Mouse (Mus musculus) intestine, embryonic 16.5 days (tissue): ENCODE data around the gene Ptgr2. TPM values are rescaled to one million over a fixed set of nuclear protein-coding genes. Genes with fewer than 3 reads are reported as not detected.
"Not testable (repeated sequence)": the region's sequence is repeated elsewhere in the genome, so short reads cannot be mapped to it uniquely, and the experiment has no call there.

Experiments used
- ATAC-seq: fragments of 200-750 bp; cut with Nextera tagmentation; 2 replicates; pipeline ENCODE4 v1.8.0; 2017; ENCODE audit warnings: moderate TSS enrichment, moderate library complexity
- H3K27ac ChIP-seq: fragments of 300-500 bp; sonication (generic); 2 replicates; pipeline ENCODE4 v1.5.1; 2014; ENCODE audit warnings: mild to moderate bottlenecking, low read length
- H3K27me3 ChIP-seq: fragments of 300-500 bp; sonication (generic); replicated peaks from 2 replicates; pipeline ENCODE4 v1.6.1; 2014; ENCODE audit warnings: low read length, control low read depth, mixed read lengths; ENCODE audit not compliant: control insufficient read depth, insufficient read depth
- H3K36me3 ChIP-seq: fragments of 300-500 bp; sonication (generic); 2 replicates; pipeline ENCODE4 v1.6.1; 2014; ENCODE audit warnings: low read length, control low read depth; ENCODE audit not compliant: control insufficient read depth, insufficient read depth
- H3K4me1 ChIP-seq: fragments of 300-500 bp; sonication (generic); 2 replicates; pipeline ENCODE4 v1.6.1; 2014; ENCODE audit warnings: low read length, control low read depth, mixed read lengths; ENCODE audit not compliant: control insufficient read depth, insufficient read depth
- H3K4me2 ChIP-seq: fragments of 300-500 bp; sonication (generic); 2 replicates; pipeline ENCODE4 v1.6.1; 2014; ENCODE audit warnings: low read depth, low read length, control low read depth
- H3K4me3 ChIP-seq: fragments of 300-500 bp; sonication (generic); 2 replicates; pipeline ENCODE4 v1.5.1; 2014; ENCODE audit warnings: mild to moderate bottlenecking, low read length
- H3K9ac ChIP-seq: fragments of 300-500 bp; sonication (generic); 2 replicates; pipeline ENCODE4 v1.6.1; 2014; ENCODE audit warnings: low read depth, low read length
- H3K9me3 ChIP-seq: fragments of 300-500 bp; sonication (generic); 2 replicates; pipeline ENCODE4 v1.6.1; 2016; ENCODE audit warnings: low read length, control low read depth; ENCODE audit not compliant: control insufficient read depth
- WGBS: fragments of 180-500 bp; shearing (Covaris S2); extraction: QIAGEN DNeasy Blood & Tissue Kit; methylation state at CpG from one replicate; pipeline ENCODE4 v1.1.7; 2014; 5-methylcytosine and 5-hydroxymethylcytosine counted together
- polyA plus RNA-seq: library from polyadenylated mRNA; unstranded; fragments of >200 nt; fragmentation: Nextera tagmentation; extraction: Ambion mirVana; gene quantifications from 2 replicates; pipeline ENCODE4 v1.2.1, GENCODE M21; 2015

Ptgr2 gene
- polyA plus RNA-seq, 1 experiment from 2014 or later = 58.1 TPM

DNA sequence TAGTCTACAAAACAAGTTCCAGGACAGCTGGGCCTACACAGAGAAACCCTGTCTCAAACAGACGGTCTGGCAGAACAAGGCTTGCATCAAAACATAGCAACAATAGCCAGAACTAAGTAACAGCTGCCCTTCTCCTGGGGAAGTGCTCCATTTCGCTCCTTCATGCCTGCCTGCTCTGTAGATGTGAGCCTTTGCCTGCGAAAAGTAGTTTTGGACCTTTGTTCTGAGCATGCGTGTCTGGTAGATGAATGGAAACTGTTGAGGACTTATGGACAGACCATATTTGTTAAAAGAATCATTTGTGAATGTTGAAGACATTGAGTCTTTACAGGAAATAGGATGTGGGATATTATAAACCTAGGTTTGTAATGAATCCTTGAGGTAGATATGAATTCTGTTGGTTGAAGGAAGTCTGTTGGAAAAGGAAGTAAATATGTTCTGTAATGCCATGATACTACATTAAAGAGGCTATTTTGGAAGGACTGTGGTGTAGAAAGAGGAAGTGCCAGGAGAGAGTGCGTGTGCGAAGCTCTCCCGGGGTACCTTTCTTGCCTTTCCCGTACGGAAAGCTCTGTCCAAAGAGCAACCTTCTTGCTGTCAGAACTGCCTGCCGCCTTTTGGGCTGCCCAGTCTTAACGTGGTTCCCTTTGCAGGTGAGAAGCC is 52.1 kb downstream of the Ptgr2 start:
- Histone ChIP-seq H3K4me2 (no peak overlapping the region), H3K9me3 (no peaks in the 10 kb centered on the region), H3K27ac (no peak overlapping the region), H3K4me3 (no peak overlapping the region), H3K36me3 (peaks cover 8% of the 10 kb centered on the region), H3K9ac (no peak overlapping the region), H3K4me1 (no peaks in the 10 kb centered on the region), H3K27me3 (no peaks in the 10 kb centered on the region)
- ATAC-seq = no peak
- 90% methylated on average over 11 of the region's 11 CpGs for WGBS

DNA sequence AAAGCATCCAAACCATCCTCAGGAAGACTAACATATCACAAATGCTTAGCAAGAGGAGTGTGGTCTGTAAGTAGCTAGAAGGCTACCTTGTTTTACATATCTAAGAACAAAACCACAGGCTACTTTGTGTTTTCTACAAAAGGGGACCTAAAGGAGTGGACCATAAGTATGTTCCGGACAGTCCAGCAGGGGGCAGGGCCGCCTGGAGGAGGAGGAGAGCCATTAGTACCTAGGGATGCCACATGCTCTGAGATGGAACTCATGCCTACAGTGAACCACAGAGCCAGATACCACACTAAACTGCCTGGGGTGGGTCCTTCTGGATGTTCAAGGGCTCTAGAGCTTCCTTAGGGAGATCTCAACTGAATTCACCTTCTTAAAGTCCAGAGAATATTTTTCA is 62.2 kb downstream of the Ptgr2 start:
- no peak overlapping the region for H3K9ac ChIP-seq
- no peaks in the 10 kb centered on the region for H3K27me3 ChIP-seq
- no peaks in the 10 kb centered on the region for H3K9me3 ChIP-seq
- no peak overlapping the region for H3K4me3 ChIP-seq
- peaks cover 6% of the 10 kb centered on the region; the same call in 1 of the 2 replicates for H3K36me3 ChIP-seq
- H3K4me1 ChIP-seq = no peaks in the 10 kb centered on the region
- WGBS = 45% methylated on average over 2 of the region's 2 CpGs
- no peak overlapping the region for H3K4me2 ChIP-seq
- no peak overlapping the region for H3K27ac ChIP-seq
- ATAC-seq = peak; percentile 55; the same call in 1 of the 2 replicates

GRCm38 (mm10) chr12:84358699-84359098 is 73.7 kb downstream of the Ptgr2 start:
- not testable (repeated sequence) for H3K36me3 ChIP-seq, ATAC-seq, H3K4me3 ChIP-seq, H3K27ac ChIP-seq, H3K9me3 ChIP-seq, H3K9ac ChIP-seq, H3K4me2 ChIP-seq, H3K27me3 ChIP-seq
- H3K4me1 ChIP-seq = peaks cover 12% of the 10 kb centered on the region
- WGBS = 80% methylated on average over 2 of the region's 2 CpGs

DNA sequence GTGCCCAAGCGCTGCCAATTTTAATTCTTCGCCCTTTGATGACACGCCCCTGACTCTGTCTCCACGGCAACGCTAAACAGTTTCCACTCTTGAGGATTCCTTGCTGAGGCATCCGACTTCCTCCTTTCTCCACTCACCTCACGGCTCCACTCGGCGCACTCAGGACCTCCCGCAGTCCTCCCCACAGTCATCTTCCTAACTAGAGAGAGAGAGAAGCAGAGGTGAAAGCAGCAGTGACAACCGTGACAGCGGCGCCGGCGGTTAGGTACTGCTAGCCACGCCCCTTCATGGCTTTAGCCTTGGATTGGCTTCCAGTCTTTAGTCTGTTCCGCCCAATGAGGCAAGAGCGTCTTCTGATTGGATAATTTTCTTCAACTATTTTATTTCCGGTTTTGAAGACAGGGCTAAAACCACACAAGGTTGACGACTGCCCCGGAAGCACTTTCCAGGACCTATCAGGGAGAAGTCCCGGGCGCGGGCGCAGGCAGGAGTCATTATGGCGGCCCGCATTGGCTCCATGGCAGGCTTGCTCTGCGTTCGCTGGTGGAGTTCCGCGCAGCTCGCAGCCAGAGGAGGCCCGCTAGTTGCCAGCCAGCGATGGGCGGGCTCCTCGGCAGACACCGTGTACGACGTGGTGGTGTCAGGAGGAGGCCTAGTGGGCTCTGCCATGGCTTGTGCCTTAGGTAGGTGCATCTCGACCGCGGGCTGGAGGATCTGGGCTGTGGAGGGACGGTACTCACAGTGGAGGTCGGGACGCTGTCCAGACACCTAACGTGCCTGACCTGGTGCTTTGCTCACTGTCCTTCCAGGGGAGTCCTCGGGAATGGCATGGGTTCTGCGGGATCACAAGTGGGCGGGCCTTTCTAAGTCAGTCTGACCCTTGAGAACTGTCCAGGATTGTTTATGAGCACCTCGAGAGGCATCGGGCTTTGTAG is 76.8 kb downstream of the Ptgr2 start, which contains the start of the genes Coq6 and Fam161b:
TSS of gene Coq6 (plus strand) at position 103 of the 935 bp plus-strand sequence.
TSS of gene Fam161b (minus strand) at position 279 of the 935 bp plus-strand sequence.
- WGBS = under 1% methylated on average over 51 of the region's 51 CpGs
- H3K9me3 ChIP-seq = no peaks in the 10 kb centered on the region
- 0 out of 2 replicates have a peak, but pooled peaks cover 1% of the 10 kb centered on the region for H3K36me3 ChIP-seq
- H3K27ac ChIP-seq = peak within 1 kb of the TSS; percentile 66
- peak within 1 kb of the TSS; percentile 100 for H3K4me3 ChIP-seq
- H3K4me1 ChIP-seq = peaks cover 14% of the 10 kb centered on the region
- H3K9ac ChIP-seq = peak within 1 kb of the TSS; percentile 94
- peak within 1 kb of the TSS; percentile 75 for H3K4me2 ChIP-seq
- no peaks in the 10 kb centered on the region for H3K27me3 ChIP-seq
- peak; percentile 99 for ATAC-seq

- Histone ChIP-seq H3K27ac (no peak overlapping the region), H3K4me1 (peaks cover 14% of the 10 kb centered on the region), H3K4me2 (peak overlapping the region; percentile 75), H3K27me3 (no peaks in the 10 kb centered on the region), H3K9ac (no peak overlapping the region), H3K4me3 (peak overlapping the region; percentile 100), H3K9me3 (no peaks in the 10 kb centered on the region), H3K36me3 (peaks cover 6% of the 10 kb centered on the region; the same call in 1 of the 2 replicates)
- no peak for ATAC-seq
- 40% methylated on average over 2 of the region's 2 CpGs for WGBS
Measured at GRCm38 (mm10) chr12:84362872-84363271, 77.8 kb downstream of the Ptgr2 start.

DNA sequence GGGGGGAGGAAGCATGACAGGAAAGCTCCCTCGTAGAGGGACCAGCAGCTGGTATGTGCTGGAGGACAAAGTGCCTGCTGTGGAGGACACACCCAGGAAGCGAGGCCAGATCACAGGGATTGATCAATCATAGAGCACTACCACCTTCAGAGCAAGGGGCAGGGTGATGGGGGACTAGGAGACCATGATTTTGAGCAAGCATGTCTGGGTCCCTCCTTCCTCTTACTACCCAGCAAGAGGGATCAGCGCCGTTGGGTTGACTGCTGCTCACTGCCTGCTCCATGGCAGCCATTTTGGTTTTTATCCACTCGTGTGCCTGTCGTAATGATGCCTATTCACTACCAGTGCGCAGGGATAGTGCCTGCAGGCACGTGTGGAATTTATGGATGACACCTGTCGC is 79.3 kb downstream of the Ptgr2 start:
- WGBS = 82% methylated on average over 9 of the region's 9 CpGs
- Histone ChIP-seq H3K4me1 (peaks cover 14% of the 10 kb centered on the region), H3K4me2 (no peak overlapping the region), H3K9ac (no peak overlapping the region), H3K36me3 (peaks cover 8% of the 10 kb centered on the region; the same call in 1 of the 2 replicates), H3K4me3 (no peak overlapping the region), H3K27me3 (no peaks in the 10 kb centered on the region), H3K27ac (no peak overlapping the region), H3K9me3 (no peaks in the 10 kb centered on the region)
- ATAC-seq = no peak

DNA sequence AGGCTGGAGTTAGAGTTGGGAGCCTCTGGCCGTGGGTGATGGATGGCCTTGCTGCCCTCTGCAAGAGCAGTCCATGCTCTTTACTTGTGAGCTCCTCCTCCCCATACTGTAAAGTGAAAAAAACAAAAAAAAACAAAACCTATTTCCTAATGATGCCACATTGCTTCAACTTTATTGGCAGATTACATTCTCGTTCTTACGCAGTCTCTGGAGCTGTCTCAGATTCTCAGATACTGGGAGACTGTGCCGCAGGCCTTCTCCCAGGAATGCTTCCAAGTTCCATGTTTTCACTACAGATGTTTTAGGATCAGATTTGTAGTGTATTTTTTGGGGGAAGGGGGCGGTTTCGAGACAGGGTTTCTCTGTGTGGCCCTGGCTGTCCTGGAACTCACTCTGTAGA is 80.1 kb downstream of the Ptgr2 start:
- Histone ChIP-seq H3K4me3 (no peak overlapping the region), H3K36me3 (peaks cover 8% of the 10 kb centered on the region; the same call in 1 of the 2 replicates), H3K27me3 (no peaks in the 10 kb centered on the region), H3K9me3 (no peaks in the 10 kb centered on the region), H3K9ac (no peak overlapping the region), H3K4me1 (peaks cover 14% of the 10 kb centered on the region), H3K4me2 (no peak overlapping the region), H3K27ac (no peak overlapping the region)
- WGBS = 95% methylated on average over 6 of the region's 6 CpGs
- ATAC-seq = no peak
